Mouse (Mus musculus) retina, embryonic 14.5 days (tissue): ENCODE measurements at regions not wholly inside any gene's neighbourhood (a gene's known extent, or its start where the extent isn't known, plus 50 kb on each side); places are given as distances from the start of the nearest gene placed in this dataset.

ENCODE experiments used
- DNase-seq: peaks from one replicate; pipeline ENCODE4 v3.0.0-alpha.2; 2015; ENCODE audit warnings: low spot score

DNA sequence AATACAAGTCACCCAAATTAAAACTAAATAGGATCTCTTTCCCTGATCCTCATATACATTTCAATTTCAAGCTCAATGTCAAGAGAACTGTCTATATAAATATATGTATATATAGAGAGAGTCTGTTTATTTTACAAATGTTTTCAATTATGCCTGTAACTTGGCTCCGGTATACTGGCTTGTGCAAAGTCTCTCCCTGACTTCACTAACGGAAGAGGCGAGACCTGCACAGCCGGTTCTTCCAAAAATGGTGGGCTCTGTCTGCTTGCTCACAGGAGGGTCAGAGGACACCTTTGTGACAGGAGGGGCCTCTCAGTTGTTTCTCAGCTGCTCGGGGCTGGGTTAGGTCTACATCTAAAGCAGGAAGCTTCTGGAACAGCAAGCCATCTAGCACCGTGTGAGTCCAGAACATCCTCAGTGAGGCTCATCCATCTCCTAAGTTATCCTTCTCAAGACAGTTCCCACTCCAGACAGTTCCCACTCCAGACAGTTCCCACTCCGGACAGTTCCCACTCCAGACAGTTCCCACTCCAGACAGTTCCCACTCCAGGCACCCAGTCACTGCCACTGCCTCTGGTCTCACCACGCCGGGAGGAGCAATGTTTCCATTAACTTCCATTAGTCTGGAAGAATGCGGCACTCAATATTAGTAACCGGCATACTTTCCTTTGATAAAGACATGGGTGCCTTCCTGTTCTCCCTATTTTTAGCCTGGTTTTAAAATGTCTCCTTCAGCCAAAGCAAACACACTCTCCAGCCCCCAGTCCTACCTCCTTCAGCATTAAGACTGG lies 148.4 kb upstream of the Nfe2l3 start:
- DNase-seq, result no peak

GRCm38 (mm10) chr6:51284881-51285280 lies 147.6 kb upstream of the Nfe2l3 start:
- no peak for DNase-seq

DNA sequence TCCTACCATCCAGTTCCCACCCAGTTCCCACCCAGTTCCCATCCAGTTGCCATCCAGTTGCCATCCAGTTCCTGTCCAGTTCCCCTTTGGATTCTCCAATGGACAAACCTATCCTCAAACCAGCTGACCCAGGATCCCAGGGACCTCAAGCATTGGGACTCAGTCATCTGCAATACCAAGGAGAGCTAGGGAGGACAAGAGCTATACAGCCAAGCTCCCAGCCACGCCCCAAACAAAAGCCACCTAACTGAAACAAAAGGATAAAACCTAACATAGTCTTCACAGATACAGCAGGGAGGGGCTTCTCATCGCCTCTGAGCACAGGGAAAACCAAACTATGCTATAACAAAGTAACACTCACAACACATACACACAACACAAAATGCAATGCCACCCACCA lies 145.6 kb upstream of the Nfe2l3 start:
- DNase-seq, result no peak

DNA sequence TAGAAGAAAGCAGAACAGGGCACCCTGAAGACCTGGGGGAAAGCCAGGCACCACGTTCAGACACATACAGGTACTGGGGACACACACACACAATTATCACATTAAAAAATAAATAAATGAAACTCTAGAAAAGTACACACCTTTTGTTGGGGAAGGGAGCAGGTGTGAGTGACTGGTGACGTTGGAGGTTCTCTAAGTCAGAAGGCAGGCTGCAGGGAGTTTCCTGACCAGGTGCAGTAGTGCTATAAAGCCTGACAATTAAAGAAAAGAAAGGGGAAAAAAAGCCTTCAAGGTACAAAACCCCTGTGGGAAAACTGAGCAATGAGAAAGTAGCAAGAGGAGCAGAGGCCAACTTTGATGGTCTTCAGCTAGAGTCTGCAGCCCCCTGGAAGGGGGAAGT lies 145.1 kb upstream of the Nfe2l3 start:
- no peak for DNase-seq

- no peak for DNase-seq
Observed at GRCm38 (mm10) chr6:51287807-51288206, 144.7 kb upstream of the Nfe2l3 start.

DNA sequence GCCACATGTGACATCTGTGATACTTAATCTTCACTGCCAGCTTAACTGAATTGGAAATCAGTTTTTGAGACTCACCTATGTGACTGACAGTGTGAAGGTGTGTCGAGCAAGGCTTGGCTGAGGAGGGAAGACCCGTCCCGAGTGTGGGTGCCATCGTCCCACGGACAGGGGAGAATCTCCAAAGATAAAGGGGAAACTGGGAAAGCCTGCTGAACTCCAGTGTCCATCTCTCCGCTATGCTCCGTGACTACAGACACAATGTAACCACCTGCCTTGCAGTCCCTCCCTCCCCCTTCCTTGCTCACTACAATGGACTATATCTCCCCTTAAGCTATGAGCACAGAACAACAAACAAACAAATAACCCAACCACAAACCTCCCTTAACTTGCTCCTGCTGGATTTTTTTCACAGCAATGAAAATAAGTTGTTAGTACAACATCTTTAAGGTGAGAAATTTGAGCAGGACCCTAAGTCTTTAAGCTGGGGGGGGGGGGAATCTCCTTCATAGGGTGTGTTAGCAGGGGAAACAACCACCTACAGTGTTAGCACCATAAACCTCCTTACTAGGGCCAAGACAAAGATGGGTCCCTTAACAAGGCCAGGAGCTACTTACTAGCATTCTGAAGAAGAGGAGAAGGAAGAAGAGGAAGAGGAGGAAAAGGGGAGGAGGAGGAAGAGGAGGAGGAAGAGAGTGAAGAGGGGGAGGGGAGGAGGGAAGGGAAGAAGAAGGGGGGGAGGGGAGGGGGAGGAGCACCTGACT lies 144.0 kb upstream of the Nfe2l3 start:
- DNase-seq, result no peak

GRCm38 (mm10) chr6:51289067-51289725 lies 143.3 kb upstream of the Nfe2l3 start:
- DNase-seq, result no peak

DNA sequence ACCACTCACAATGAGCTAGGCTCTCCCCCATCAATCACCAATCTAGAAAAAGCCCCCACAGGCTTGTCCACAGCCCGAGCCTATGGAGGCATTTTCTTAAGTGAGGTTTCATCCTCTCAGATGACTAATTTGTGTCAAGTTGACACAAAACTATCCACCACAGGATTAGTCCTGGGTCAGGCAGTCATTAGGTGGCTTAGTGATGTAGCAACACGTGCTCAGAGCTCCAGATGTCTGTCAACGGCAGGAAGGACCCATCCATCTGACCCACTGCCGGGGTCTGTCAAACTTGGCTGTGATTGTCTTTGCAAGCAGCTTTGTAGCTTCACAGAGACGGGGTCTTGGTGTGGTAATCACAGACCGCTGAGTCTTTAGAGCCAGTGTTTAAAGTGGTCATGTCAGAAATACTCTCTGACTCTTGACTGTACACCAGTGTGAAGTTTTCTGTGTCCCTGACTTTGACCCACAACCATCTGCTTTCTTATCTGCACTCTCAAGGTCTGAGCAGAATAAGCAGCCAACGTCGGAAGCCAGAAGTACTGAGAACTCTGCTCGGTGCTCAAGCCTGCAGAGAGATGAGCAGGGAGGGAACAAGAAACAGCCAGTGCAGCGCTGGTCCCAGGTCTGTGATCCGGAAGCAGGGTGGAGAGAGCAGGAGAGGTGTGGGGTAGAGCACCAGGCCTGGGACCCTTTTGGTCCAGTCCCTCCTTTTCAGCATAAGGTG lies 131.6 kb upstream of the Nfe2l3 start:
- DNase-seq, result no peak

DNA sequence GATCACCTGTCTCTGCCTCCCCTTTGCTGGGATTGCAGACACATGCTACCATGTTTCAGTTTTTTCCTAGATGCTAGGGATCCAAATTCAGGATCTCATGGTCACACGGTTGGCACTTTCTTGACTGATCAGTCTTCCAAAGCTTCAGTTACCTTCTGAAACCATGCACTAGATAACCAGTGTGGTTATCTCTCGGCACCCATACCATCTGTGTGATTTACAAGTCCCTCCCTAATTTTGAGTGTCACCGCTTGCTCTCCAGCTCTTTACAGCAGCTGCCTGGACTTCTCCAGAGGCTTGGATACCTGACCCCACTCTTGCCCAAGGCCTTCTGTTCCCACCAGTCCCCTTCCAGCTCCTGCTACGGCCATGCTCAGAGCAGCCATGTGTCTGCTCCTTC lies 130.6 kb upstream of the Nfe2l3 start:
- DNase-seq, result no peak

DNA sequence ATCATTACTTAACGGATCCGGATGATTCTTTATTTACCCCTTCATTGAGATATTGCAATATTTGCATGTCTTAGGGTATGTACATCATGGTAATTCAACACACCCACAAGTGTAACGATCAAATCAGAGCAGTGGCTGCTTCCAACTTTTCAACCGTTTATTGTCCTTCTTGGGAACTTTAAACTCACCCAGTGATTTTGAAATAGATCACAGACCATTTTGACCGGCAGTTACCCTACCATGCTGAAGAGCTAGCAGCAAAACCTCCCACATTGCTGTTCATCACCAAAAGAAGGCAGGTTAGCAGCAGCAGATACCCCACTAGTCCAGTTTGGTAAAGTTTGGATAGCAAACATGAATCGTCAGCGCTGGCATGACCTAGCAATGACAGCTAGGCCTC lies 130.2 kb upstream of the Nfe2l3 start:
- no peak for DNase-seq

GRCm38 (mm10) chr6:51318341-51318740 lies 114.1 kb upstream of the Nfe2l3 start:
- DNase-seq, result no peak

DNA sequence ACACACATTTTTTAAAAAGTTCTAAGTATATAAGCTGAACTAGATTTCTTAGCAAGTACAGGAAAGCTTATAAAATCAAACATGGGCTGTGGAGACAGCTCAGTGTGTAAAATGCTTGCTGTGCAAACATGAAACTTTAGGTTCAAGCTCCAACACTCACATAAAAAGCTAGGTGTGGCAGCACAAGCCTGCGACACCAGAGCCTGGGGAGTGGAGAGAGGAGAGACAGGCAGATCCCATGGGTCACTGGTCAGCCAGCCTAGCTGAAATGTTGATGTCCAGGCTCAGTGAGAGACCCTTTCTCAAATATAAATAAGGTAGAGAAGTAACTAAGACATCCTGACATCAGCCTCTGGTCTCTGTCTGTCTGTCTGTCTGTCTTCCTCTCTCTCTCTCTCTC lies 112.5 kb upstream of the Nfe2l3 start:
- DNase-seq, result no peak

- no peak for DNase-seq
Observed at GRCm38 (mm10) chr6:51320676-51321419, 111.6 kb upstream of the Nfe2l3 start.

- no peak for DNase-seq
Observed at GRCm38 (mm10) chr6:51326103-51326829, 106.2 kb upstream of the Nfe2l3 start.

DNA sequence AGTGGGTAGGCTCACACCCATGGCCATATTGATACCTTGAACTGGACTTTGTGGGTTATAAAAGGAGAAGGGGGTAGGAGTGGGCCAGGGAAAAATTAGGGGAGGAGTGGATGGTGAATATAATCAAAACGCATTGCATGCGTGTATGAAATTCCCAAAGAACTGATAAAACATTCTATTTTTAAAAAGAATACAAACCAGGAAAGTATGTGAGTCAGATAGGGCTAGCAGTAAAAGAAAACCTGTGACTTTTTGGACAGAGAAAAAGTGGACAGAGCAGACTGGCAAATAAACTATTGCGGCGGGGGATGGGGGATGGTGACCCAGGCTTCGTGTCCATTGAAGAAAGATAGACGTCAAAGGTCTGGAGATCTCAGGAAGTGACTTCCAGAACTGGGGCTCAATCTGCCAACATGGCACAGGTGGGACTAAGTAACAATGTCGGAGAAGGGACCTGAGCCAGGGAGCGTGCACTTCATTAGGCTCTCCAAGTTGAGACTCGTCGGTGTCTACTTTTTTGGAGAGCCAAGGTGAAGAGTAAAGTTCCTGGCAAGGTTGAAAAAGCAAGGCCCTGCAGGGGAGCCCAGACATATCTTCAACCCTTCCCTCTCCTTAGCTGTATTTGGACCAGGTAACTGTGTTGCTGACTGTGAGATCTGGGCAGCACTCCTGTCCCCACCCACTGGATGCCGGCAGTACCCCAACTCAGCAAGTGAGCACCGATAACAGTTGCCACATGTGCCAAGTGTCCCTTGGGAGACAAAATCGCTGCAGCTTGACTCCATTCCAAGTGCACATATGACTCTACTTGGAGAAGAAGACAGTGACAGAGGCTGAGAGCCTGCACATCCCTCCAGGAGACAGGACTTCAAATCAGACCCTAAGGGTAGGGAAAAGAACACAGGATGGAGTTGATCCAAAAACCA lies 103.1 kb upstream of the Nfe2l3 start:
- DNase-seq, result no peak

GRCm38 (mm10) chr6:51330069-51330706 lies 102.3 kb upstream of the Nfe2l3 start:
- no peak for DNase-seq

GRCm38 (mm10) chr6:51332841-51333240 lies 99.6 kb upstream of the Nfe2l3 start:
- no peak for DNase-seq

DNA sequence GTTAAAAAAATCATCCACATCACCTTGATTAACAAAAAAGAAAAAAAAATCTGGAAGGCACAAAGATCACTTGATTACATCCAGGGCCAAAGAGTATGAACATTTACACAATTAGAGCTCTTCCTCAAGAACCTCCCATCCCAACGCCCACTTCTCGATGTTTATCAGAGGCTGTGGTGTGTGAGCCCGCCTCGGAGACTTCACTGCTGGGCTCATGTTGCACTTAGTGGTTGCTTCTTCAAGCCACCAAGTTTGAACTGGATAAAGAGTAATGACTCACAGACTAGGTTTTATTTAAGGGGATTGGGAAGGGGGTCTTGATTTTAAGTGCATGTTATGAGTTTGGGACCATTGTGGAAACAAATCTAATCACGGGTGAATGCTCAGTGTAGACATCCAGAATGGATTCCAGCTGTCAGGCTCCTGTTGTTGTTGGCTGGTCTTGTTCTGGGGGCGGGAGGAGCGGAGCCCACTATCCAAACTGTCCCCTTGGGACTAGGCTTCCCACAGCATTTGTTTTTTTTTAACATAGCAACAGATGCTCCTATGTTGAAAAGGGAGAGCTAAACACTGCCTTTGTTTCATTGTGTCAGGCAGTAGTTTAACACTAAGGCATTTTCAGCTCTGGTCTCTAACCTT lies 98.6 kb upstream of the Nfe2l3 start:
- DNase-seq, result no peak

- no peak for DNase-seq
Observed at GRCm38 (mm10) chr6:51335314-51335713, 97.2 kb upstream of the Nfe2l3 start.
